Mouse (Mus musculus) embryo, embryonic 10 days (tissue): ENCODE results near the gene Epsti1.
"Not testable (repeated sequence)": the region's sequence is repeated elsewhere in the genome, so short reads cannot be mapped to it uniquely, and the experiment has no call there.

Experiments
- DNase-seq: peaks from one replicate; pipeline ENCODE4 v3.0.0-alpha.2; 2015; ENCODE audit warnings: low spot score

Gene Epsti1

GRCm38 (mm10) chr14:77904171-77904762, at the start of gene Epsti1:
Gene Epsti1 (plus strand): TSS chr14:77904239.
- no peak for DNase-seq

- no peak for DNase-seq
Measured at GRCm38 (mm10) chr14:77859894-77860293, 44.1 kb upstream of the Epsti1 start.

- peak; percentile 7 for DNase-seq
Measured at GRCm38 (mm10) chr14:77860841-77861560, 43.0 kb upstream of the Epsti1 start.

GRCm38 (mm10) chr14:77864051-77864450, 40.0 kb upstream of the Epsti1 start:
- no peak for DNase-seq

- no peak for DNase-seq
Measured at GRCm38 (mm10) chr14:77864510-77864909, 39.5 kb upstream of the Epsti1 start.

GRCm38 (mm10) chr14:77867601-77868000, 36.4 kb upstream of the Epsti1 start:
- no peak for DNase-seq

DNA sequence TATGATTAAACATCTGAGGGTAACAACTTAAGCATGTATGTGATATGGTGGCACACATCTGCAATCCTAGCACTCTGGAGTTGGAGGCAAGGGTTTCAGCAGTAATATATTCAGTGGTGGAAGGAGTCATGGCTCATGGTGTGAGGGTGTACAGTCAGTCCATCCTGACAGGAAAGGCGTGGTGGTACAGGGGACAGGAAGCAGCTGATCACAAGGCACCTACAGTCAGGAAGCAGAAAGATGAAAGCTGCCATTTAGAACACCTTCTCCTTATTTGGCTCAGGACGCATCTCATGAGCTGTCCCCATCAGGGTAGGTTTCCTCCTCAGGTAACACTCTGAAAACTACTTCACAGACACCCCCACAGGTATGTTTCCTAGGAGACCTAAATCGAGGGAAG, 33.1 kb upstream of the Epsti1 start:
- DNase-seq, result no peak

DNA sequence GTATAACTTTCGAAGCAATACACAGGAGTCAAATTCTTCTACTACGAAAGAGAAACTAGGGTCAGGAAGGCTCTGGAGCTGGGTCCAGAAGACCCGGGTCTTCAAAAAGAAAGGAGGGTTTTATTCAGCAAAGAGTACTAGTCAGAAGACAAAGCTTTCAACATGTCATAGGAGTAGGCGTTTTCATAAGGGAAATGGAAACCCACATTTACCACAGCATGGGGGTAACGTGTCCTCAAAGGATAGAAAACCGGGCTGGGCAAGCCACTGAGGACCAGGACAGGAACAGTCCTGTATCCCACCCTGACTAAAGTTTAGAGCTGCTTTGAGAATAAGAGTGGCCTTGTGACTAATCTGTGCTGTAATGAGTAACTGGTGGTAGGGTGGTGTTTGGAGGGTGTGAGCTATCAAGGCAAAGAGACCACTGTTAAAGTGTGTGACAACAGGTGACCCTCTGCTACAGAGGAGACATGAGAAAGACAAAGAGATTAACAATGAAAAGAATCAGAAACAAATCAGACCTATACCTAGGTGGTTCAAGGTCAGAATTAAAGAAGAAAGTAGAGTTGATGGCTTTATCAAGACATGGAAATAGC, 32.6 kb upstream of the Epsti1 start:
- DNase-seq, result no peak

GRCm38 (mm10) chr14:77874304-77875241, 29.5 kb upstream of the Epsti1 start, which contains the start of gene Dnajc15:
Gene Dnajc15 (minus strand): TSS chr14:77875125.
- peak; percentile 89 for DNase-seq

DNA sequence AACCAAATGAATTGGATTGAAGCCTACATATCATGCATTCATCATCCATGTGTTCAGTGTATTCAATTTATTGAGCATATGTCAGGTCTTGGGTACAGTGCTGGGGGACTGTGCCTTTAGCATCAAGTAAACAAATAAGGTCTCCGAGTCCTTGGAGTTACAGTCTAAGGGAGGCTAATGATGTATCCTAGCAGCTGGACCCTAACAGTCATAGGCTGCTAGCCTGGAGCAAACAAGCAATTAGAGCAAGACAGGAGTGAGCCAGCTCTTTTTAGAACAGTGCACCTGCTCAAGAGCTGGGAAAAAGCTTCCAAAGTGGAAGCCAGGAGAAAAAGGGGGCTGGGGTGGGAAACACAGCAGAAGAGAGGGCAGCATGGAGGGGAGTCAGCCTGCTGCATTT, 27.8 kb upstream of the Epsti1 start:
- DNase-seq, result no peak

- not testable (repeated sequence) for DNase-seq
Measured at GRCm38 (mm10) chr14:77877876-77878275, 26.2 kb upstream of the Epsti1 start.

GRCm38 (mm10) chr14:77881998-77882397, 22.0 kb upstream of the Epsti1 start:
- DNase-seq, result no peak

DNA sequence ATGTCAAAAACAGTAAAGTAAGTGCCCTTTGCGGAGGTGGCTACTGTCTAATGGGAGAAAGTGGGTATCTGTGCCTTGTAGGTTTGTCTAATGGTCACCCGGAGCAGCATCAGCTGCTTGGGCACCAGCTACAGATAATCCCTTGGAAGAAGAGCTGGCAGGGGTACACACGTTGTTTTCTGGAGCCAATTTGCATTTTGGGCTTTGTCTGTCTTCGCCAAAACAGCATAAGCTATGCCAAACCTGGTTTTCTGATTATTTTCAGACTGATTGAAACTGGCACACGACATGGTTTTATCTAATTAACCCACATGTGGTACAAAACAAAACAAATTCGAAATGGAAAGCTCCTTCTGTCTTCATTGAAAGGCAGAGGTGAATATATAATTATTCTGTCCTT, 21.4 kb upstream of the Epsti1 start:
- DNase-seq, result no peak

DNA sequence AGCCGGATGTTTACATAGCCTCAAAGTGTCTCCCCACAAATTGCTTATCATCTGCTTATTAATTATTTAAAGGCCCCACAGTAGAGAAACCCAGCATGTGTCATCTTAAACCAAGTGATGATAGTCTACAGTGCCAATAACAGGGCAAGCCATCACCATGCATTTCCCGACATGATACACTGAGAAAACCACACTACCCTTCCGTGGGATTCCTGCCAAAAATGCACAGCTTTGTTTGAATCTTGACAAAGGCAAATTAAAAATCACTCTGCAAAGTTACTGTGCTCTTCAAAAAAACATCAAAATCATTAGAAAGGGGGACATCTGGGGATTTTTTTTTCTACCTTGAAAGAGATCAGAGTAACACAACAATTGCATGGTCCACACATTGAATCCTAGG, 17.7 kb upstream of the Epsti1 start:
- DNase-seq, result no peak

DNA sequence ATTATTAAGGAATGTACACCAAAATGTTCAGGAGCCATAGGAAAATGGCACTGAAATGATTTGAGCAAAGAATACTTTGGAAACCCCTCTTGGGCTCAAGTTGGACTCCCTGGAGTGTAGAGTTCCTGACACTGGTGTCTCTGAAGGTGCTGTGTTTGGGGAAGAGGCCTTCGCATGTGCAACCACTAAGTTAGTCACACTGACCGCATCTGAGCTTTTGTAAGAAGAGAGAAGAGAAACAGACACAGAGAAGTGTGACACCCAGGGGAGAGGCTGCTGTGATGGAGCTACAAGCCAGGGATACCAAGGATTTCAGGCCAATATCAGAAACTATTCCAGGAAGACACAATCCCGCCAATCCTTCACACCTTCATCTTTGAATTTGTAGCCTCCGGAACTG, 17.1 kb upstream of the Epsti1 start:
- DNase-seq, result no peak

DNA sequence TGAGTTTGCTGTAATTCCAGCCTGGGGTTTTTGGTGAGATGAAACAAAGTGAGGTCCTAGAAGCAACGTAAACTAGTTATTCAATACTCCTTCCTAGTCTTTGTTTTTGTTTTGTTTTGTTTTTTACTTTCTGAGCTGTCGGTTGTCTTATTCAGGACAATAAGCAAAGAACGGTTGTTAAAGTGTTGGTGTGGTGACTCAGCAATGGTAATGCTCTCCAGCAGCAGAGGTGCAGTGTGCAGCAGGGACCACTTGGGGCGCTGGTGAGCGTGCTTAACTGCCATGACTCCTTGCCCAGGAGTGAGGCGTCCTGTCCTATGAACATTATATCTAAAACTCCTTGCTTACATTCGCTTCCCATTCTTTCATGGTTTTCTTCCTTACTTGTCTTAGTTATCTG, 14.1 kb upstream of the Epsti1 start:
- DNase-seq, result no peak

GRCm38 (mm10) chr14:77895951-77896350, 8.1 kb upstream of the Epsti1 start:
- peak; percentile 10 for DNase-seq

DNA sequence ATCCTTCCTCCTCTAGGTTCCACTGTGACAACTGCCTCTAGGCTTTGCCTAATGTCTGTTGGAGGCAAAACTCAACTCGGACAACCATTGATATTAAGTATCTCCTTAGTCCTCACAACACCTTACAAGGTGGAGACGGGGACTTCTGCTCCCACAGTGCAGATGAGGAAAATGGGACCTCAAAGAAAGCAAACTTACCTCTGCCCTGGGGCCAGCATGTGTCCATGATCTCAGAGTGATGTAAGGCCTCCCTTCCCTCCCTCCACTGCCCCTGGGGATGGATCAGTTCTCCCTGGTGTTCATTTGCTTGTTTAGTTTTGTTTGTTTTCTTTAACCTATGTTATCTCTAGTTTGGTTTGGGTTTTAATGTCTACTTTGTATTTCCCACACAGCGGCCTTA, 1.5 kb upstream of the Epsti1 start:
- no peak for DNase-seq

DNA sequence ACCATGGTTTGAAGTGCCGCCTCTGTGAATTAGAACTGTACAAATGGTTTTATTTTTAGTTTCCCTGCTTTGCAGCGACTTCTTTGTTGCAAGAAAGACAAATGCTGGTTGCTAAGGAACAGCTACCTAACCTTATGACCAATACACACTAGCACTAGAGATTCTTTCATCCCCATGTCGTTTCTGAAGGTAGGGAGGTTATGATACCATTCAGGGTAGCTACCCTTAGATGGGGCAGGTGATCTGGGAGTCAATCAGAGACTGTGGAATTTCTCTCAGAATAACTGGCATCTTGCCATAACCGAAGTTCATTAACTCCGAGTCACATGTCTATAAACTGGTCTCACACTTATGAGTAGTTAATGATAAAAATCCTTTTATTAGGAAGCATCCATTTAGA, 1.4 kb downstream of the Epsti1 start:
- DNase-seq, result no peak

DNA sequence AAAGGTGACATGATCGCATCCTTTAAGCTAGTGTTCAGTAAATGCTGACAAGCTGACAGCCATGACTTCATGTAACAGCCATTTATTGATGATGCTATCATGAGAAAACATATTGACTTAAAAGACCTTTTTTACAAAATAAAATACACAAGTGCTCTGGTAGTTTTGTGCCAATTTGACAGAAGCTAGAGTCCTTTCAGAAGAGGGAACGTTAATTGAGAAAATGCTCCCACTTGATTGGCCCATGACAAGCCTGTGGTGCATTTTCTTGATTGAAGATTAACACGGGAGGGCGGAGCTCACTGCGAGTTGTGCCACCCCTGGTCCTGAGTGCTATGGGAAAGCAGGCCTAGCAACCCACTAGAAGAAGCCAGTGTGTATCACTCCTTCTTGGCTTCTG, 2.5 kb downstream of the Epsti1 start:
- no peak for DNase-seq

GRCm38 (mm10) chr14:77915776-77916175, 11.7 kb downstream of the Epsti1 start:
- no peak for DNase-seq

DNA sequence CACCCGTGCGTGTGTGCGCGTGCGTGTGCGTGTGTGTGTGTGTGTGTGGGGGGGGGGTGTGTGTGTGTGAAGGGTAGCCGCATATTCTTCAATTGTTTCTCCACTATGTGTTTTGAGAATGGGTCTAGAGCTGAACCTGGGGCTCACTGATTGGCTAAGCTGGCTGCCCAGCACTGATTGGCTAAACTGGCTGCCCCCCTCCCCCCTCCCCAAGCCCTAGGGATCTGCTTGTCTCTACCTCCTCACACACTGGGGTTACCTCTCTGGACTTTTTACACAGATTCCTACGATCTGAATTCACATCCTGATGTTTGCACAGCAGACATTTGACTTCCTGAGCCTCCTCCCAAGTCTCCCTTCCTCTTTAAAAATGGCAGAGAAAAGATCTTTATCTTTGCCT, 17.6 kb downstream of the Epsti1 start:
- no peak for DNase-seq
